Mouse (Mus musculus) limb, embryonic 14.5 days (tissue): ENCODE results near the gene Ppp1r3c. TPM values are rescaled to one million over a fixed set of nuclear protein-coding genes. Genes with fewer than 3 reads are reported as not detected.

Experiments
- ATAC-seq: fragments of 200-750 bp; cut with Nextera tagmentation; 2 replicates; pipeline ENCODE4 v1.8.0; 2017; ENCODE audit warnings: low read depth, moderate number of reproducible peaks, moderate TSS enrichment; ENCODE audit not compliant: low FRiP score
- DNase-seq: peaks from one replicate; pipeline ENCODE4 v3.0.0-alpha.2; 2015; ENCODE audit warnings: low spot score
- H3K27ac ChIP-seq: fragments of 300-500 bp; sonication (generic); replicated peaks from 2 replicates; pipeline ENCODE4 v1.5.1; 2014; ENCODE audit warnings: low read depth, mild to moderate bottlenecking, low read length, moderate library complexity, mixed read lengths
- H3K27me3 ChIP-seq: fragments of 300-500 bp; sonication (generic); 2 replicates; pipeline ENCODE4 v1.6.1; 2014; ENCODE audit warnings: low read length, mixed read lengths; ENCODE audit not compliant: control insufficient read depth, insufficient read depth
- H3K36me3 ChIP-seq: fragments of 300-500 bp; sonication (generic); 2 replicates; pipeline ENCODE4 v1.6.1; 2014; ENCODE audit warnings: mild to moderate bottlenecking, low read length, moderate library complexity, mixed read lengths; ENCODE audit not compliant: control insufficient read depth, insufficient read depth
- H3K4me1 ChIP-seq: fragments of 300-500 bp; sonication (generic); 2 replicates; pipeline ENCODE4 v1.6.1; 2014; ENCODE audit warnings: antibody characterized with exemption, low read length, mixed read lengths; ENCODE audit not compliant: control insufficient read depth, insufficient read depth
- H3K4me2 ChIP-seq: fragments of 300-500 bp; sonication (generic); replicated peaks from 2 replicates; pipeline ENCODE4 v1.6.1; 2014; ENCODE audit warnings: low read depth, mild to moderate bottlenecking, low read length, moderate library complexity; ENCODE audit not compliant: severe bottlenecking
- H3K4me3 ChIP-seq: fragments of 300-500 bp; sonication (generic); replicated peaks from 2 replicates; pipeline ENCODE4 v1.5.1; 2014; ENCODE audit warnings: low read length
- H3K9ac ChIP-seq: fragments of 300-500 bp; sonication (generic); 2 replicates; pipeline ENCODE4 v1.6.1; 2014; ENCODE audit warnings: mild to moderate bottlenecking, low read depth, low read length, moderate library complexity; ENCODE audit not compliant: severe bottlenecking
- H3K9me3 ChIP-seq: fragments of 300-500 bp; sonication (generic); 2 replicates; pipeline ENCODE4 v1.6.1; 2016; ENCODE audit warnings: low read length; ENCODE audit not compliant: control insufficient read depth
- POLR2A ChIP-seq: fragments of 200-500 bp; IDR thresholded peaks from 2 replicates; pipeline ENCODE4 v1.8.0; 2012; ENCODE audit warnings: inconsistent platforms, mild to moderate bottlenecking, moderate library complexity, borderline replicate concordance; ENCODE audit not compliant: insufficient read depth, insufficient read length; ENCODE audit errors: extremely low read depth
- WGBS: fragments of 180-500 bp; shearing (Covaris S2); extraction: QIAGEN DNeasy Blood & Tissue Kit; methylation state at CpG from one replicate; pipeline ENCODE4 v1.1.7; 2014; 5-methylcytosine and 5-hydroxymethylcytosine counted together
- polyA plus RNA-seq, 2 experiments: library from polyadenylated mRNA; depleted of rRNA in 1 of 2; stranded (reverse) in 1 of 2; unstranded in 1 of 2; fragments of >200 nt; fragmentation: Nextera tagmentation in 1 of 2; extraction: Ambion mirVana in 1 of 2; gene quantifications; 2 replicates each; pipeline versions ENCODE4 v1.2.1 to v1.2.3; 2012 to 2014

Ppp1r3c gene
- polyA plus RNA-seq, 2 experiments, result 12.6 to 19.0 TPM

- H3K9ac ChIP-seq, result no peak overlapping the region
- DNase-seq (no peak), ATAC-seq (no peak)
- no peaks in the 10 kb centered on the region for H3K9me3 ChIP-seq
- no peak overlapping the region for H3K4me3 ChIP-seq
- H3K4me2 ChIP-seq, result no peak overlapping the region
- 93% methylated on average over 1 of the region's 1 CpGs for WGBS
- H3K27me3 ChIP-seq, result no peaks in the 10 kb centered on the region
- H3K36me3 ChIP-seq, result no peaks in the 10 kb centered on the region
- no peak overlapping the region for H3K27ac ChIP-seq
- H3K4me1 ChIP-seq, result peaks cover 27% of the 10 kb centered on the region
- TF ChIP-seq POLR2A, result no peak
These were observed 37.3 kb downstream of the Ppp1r3c start for GRCm38 (mm10) chr19:36699151-36699550.

GRCm38 (mm10) chr19:36698200-36698599 lies 38.3 kb downstream of the Ppp1r3c start:
- H3K9me3 ChIP-seq, result no peaks in the 10 kb centered on the region
- no peak overlapping the region for H3K27ac ChIP-seq
- H3K4me1 ChIP-seq, result peaks cover 27% of the 10 kb centered on the region
- H3K27me3 ChIP-seq, result no peaks in the 10 kb centered on the region
- TF ChIP-seq POLR2A, result no peak
- H3K4me3 ChIP-seq, result no peak overlapping the region
- H3K36me3 ChIP-seq, result no peaks in the 10 kb centered on the region
- H3K9ac ChIP-seq, result no peak overlapping the region
- 71% methylated on average over 3 of the region's 3 CpGs for WGBS
- no peak overlapping the region for H3K4me2 ChIP-seq
- no peak for ATAC-seq
- no peak for DNase-seq

DNA sequence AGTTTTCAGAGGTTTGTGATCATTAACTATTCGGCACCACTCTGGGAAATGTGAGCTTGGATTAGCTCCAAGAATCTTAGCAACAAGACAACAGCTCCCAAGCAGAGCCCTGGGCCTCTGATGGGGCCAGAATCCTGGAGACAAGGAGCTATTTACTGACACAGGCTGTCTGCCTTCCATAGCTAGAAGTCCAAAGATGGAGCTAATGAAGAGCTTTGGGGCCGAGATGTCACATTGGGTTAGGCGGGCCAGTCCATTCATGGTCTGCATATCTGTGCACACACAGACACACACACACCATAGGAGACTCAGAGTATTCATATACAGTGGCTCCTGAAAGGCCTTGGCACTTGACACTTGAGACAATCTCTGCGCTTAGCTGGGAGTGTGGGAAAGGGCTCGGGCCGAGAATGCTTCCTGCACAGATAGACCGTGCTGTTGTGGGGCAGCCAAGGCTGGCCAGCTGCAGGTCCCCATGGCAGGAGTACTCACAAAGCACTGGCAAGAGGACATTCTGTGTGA lies 39.8 kb downstream of the Ppp1r3c start:
- no peak for TF ChIP-seq POLR2A
- H3K4me2 ChIP-seq, result no peak overlapping the region
- H3K36me3 ChIP-seq, result no peaks in the 10 kb centered on the region
- WGBS, result 64% methylated on average over 7 of the region's 7 CpGs
- H3K9me3 ChIP-seq, result no peaks in the 10 kb centered on the region
- no peak overlapping the region for H3K4me3 ChIP-seq
- DNase-seq (peak; percentile 58), ATAC-seq (peak; percentile 48)
- H3K9ac ChIP-seq, result no peak overlapping the region
- H3K27me3 ChIP-seq, result no peaks in the 10 kb centered on the region
- peak overlapping the region; percentile 48; the same call in 1 of the 2 replicates for H3K27ac ChIP-seq
- peaks cover 20% of the 10 kb centered on the region for H3K4me1 ChIP-seq

DNA sequence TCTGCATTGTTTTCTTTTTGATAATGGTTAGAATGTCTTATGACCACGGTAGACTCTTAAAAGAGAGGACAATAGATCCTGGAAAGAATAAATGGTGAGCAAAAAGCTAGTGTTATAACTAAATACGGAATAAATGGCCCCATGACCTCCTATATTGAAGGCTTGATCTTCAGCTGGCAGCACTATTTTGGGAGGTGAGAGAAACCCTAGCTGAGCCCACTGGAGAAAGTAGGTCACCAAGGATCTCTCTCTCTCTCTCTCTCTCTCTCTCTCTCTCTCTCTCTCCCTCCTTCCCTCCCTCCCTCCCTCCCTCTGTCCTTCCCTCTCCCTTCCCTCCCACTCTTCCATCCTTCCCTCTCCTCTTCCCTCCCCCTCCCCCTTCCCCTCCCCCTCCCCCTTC lies 42.9 kb downstream of the Ppp1r3c start:
- Histone ChIP-seq H3K4me2 (no peak overlapping the region), H3K27ac (no peak overlapping the region), H3K4me3 (no peak overlapping the region), H3K27me3 (no peaks in the 10 kb centered on the region), H3K36me3 (no peaks in the 10 kb centered on the region), H3K9ac (no peak overlapping the region), H3K9me3 (no peaks in the 10 kb centered on the region), H3K4me1 (peaks cover 27% of the 10 kb centered on the region)
- DNase-seq (no peak), ATAC-seq (no peak)
- WGBS, result 77% methylated on average over 2 of the region's 2 CpGs
- no peak for TF ChIP-seq POLR2A

GRCm38 (mm10) chr19:36691941-36692340 lies 44.5 kb downstream of the Ppp1r3c start:
- no peak for ATAC-seq
- Histone ChIP-seq H3K27ac (no peak overlapping the region), H3K9ac (no peak overlapping the region), H3K9me3 (no peaks in the 10 kb centered on the region), H3K4me3 (no peak overlapping the region), H3K36me3 (no peaks in the 10 kb centered on the region), H3K4me1 (peaks cover 36% of the 10 kb centered on the region), H3K27me3 (no peaks in the 10 kb centered on the region), H3K4me2 (no peak overlapping the region)
- TF ChIP-seq POLR2A, result no peak
- 76% methylated on average over 5 of the region's 5 CpGs for WGBS
- no peak for DNase-seq

DNA sequence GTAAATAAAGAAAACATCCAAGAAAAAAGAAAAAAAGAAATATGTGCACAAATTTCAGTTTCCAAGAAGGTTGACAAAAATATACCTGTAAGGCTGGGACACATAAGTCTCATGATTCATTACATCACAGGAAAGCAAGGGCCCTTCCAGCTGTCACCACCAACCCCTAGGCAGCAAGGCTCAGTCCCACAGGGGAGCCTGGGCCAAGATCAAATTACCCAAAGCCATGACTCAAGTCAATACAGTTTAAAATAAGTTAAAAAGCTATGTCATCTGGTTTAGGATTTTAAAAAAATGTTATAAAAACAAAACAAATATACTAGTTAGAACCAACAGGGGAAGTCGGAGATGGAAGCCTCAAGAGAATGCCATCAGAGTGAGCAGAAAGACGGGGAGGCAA lies 45.2 kb downstream of the Ppp1r3c start:
- Histone ChIP-seq H3K27me3 (no peaks in the 10 kb centered on the region), H3K9me3 (no peaks in the 10 kb centered on the region), H3K36me3 (no peaks in the 10 kb centered on the region), H3K27ac (no peak overlapping the region), H3K9ac (no peak overlapping the region), H3K4me3 (no peak overlapping the region), H3K4me1 (peaks cover 29% of the 10 kb centered on the region), H3K4me2 (no peak overlapping the region)
- 67% methylated on average over 2 of the region's 2 CpGs for WGBS
- no peak for DNase-seq
- TF ChIP-seq POLR2A, result no peak
- ATAC-seq, result no peak
